Mouse (Mus musculus) common myeloid progenitor, adult 5-6 weeks (primary cell): ENCODE data around the gene Lamtor4. TPM values are rescaled to one million over a fixed set of nuclear protein-coding genes. Genes with fewer than 3 reads are reported as not detected.

ENCODE experiments used
- ATAC-seq: replicated peaks from 2 replicates; pipeline ENCODE4 v1.8.0; 2016; ENCODE audit warnings: low read depth, mild to moderate bottlenecking, moderate TSS enrichment, inconsistent platforms; ENCODE audit not compliant: poor library complexity, severe bottlenecking
- total RNA-seq: library from RNA; stranded (forward); fragments of 200-1000, 187-1606 nt; gene quantifications from 2 replicates; pipeline ENCODE4 v1.2.3, GENCODE M21; 2017

Lamtor4 gene
- total RNA-seq, 1 experiment from 2014 or later = 43.3 TPM

DNA sequence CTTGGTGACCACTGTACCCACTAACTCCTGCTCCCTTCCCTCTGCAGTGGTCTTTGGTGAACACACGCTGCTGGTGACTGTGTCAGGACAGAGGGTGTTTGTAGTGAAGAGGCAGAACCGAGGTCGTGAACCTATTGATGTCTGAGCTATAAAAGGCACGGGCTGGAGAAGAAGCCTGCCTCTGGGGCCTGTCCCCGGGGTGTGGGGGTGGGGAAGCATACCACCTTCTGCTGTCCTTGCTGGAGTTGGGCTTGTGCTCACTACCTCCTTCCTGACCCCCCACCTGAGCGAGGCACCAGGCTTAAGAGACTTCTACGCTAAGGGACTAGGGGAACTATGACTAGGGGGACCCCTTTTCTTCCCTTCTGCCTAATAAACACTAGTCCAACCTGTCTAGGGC is 3.7 kb downstream of the Lamtor4 start:
- ATAC-seq = no peak

DNA sequence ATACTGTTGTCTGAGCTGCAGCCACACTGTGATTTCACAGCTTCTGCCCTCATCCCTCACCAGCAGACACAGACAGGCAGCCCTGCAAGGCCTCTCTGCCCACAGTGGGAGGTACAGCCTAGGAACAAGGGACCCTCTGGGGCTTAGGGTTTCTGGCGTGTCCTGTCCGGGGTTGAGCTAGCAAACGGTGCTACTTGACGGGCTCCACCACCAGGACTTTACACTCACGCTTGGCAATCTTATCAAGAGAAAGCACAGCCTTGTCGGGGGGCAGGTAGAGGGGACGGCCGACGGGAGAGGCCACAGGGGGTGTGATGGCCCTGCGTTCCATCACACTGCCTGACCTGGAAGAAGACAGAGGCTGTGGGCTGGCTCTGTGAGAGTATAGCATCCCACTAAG is 4.8 kb downstream of the Lamtor4 start:
- no peak for ATAC-seq

GRCm38 (mm10) chr5:138260834-138261233 is 5.6 kb downstream of the Lamtor4 start:
- ATAC-seq = no peak

DNA sequence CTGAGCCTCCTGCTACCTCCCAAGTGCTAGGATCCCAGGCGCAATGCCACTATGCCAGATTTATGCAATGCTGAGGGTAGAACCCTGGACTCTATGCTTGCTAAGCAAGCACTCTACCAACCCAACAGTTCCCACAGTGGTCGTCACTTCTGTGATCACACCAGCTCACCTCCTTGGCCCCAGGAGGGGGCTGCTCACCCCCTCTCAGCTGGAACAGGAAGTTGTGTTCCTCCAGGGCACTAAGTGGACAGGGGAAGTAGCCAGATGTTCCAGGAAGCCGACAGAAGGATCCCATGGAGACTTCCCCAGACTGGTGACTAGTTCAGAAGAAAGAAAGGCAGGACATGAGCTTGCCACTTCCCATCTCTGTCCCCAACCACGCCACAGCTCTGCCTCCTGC is 6.7 kb downstream of the Lamtor4 start:
- ATAC-seq = 0 out of 2 replicates have a peak, but pooled peaks have one; percentile 2

- ATAC-seq = no peak
Measured at GRCm38 (mm10) chr5:138262582-138263240, 7.4 kb downstream of the Lamtor4 start.

DNA sequence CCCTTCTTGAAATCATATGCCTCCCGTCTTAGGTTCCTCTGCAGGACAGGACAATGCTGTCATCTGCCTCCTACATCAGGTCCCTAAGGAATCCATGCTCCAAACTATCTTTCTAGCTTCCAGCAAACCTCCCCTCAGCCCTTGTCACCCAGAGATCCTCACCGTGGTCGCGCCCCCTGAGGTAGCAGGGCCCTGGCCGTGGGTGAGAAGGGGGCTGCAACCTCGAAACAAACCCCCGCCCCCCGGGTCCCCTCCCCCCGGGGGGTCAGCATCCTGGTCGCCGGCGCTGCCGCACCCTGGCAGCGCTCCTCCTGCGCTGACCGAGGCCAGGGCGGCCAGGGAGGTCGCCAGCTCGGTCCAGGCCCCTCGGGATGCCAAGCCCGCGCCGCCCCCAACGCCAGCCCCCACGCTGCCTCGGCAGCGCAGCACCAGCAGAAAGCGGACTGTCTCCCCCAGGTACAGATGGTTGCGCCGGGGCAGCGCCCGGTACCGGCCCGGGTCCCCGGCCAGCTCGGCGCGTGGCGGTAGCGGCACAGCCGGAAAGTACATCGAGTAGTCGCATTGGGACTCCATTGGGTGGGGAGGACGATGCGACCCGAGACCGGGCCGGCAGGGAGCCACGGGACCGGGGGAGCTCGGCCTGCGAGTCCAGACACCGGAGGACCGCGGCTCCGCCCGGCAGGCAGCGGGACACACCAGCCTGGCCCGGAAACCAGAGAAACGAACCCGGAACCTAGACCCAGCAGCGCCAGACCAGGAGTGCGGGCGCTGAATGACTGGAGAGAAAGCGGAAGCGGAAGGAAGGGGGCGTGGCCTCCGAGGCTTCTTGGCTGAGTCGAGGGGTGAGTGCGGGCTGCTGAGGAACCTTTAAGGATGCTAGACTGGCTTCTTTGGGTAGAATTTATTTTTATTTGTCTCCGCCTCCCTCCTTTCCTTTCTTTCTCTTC is 8.3 kb downstream of the Lamtor4 start, which contains the start of gene BC037034:
BC037034 (minus strand) TSS at position 774 of the 947 bp plus-strand sequence.
- ATAC-seq = peak; percentile 79

DNA sequence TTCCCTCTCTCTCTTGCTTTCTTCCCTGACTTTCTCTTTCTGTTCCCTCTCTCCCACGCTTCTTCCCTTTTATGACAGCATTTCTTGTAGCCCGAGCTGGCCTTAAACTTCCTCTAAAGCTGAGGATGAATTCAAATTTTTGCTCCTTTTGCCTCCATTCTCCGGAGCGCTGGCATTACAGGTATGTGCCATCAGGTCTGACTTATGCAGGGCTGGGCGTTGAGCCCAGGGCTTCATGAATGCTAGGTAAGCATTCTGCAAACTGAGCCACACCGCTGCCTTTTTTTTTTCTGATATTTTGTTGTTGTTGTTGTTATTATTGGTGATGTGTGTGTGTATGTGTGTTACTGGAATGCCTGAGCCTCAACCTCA is 8.9 kb downstream of the Lamtor4 start:
- ATAC-seq = peak; percentile 9; the same call in 1 of the 2 replicates

DNA sequence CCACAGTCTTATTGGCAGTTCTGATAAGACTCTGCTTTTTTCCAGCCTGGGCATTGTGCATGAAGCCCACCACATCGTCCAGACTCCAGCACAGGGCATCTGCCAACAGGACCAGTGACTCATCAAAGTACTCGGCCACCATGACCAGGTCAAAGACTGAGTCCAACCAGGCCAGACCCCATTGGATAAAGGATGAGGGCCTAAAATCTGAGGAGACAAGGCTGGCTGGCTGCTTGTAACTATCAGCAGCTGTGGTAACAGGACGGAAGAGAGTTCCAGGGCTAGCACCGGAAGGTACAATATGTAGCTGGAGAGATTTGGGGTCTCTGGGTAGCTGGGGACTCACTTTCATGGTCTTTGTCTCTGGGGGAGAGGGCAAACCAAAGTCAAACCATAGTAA is 10.4 kb downstream of the Lamtor4 start:
- no peak for ATAC-seq

GRCm38 (mm10) chr5:138267114-138267513 is 11.8 kb downstream of the Lamtor4 start:
- ATAC-seq = no peak

GRCm38 (mm10) chr5:138268980-138269379 is 13.7 kb downstream of the Lamtor4 start:
- ATAC-seq = no peak

GRCm38 (mm10) chr5:138271232-138271631 is 15.9 kb downstream of the Lamtor4 start:
- no peak for ATAC-seq

- no peak for ATAC-seq
Measured at GRCm38 (mm10) chr5:138272409-138272923, 17.2 kb downstream of the Lamtor4 start, which contains the start of gene Gal3st4. Gene Gal3st4, minus strand, starts transcription at chr5:138272840.

DNA sequence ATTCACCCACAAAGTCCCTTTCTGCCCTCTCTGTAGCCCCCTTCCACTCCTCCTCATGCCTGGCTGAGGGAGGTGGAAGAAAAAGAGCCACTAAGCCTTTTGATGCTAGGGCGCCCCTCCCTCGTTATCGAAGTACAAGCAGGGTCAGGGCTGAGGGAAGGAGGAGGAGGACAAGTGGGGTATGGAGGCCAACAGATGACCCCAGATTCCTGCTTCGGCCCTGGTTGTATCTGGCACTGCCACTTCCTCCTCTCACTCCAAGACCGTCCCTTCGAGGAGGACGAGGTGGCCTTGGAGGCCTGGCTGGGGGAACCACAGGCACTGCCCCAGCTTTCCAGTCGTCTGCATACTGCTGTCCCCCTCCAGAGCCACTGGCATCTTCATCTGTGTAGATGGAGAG is 18.9 kb downstream of the Lamtor4 start:
- ATAC-seq = no peak

DNA sequence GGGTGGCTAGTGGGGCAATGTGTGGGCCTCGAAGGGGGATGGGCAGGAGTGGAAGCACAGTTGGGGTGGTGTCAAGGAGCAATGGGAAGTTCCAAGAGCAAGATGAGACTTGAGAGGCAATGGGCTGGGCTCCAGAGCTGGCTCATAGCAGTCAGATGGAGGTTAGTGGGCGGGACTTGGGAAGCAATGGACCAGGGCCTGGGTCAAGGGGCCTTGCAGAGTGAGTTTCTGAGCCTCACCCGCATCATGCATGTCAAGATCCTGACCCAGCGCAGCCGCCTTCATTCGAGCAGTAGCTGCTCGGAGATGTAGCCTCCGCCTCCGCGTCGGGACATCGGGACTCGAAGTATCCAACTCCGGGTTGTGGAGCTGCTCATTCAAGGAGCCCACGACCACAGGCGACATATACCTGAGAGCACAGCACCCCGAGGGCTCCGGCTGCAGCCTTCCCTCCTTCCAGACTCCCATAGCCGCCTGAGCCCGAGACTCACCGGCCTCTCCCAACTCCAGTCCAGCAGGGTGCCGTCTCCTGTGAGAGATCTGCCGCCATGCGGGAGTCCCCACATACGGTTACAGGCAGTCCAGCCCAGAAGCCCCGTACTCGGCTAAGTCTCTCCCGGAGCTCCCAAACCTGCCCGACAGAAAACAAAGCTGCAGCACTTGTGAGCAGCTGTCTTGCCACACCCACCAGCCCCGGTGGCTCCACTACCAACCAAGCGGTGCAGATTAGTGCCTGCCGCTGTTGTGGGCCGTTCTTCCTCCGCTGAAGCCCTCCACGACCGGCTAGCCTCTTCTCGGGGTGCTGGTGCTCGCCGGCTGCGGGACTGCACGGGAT is 20.2 kb downstream of the Lamtor4 start:
- ATAC-seq = no peak

GRCm38 (mm10) chr5:138277994-138278393 is 22.7 kb downstream of the Lamtor4 start:
- no peak for ATAC-seq

- ATAC-seq = peak; percentile 95
Measured at GRCm38 (mm10) chr5:138279585-138280424, 24.5 kb downstream of the Lamtor4 start, which contains the start of the genes Gm43720, Gpc2 and Stag3. Gene Gm43720, minus strand, starts transcription at chr5:138279958. Gene Gpc2, minus strand, starts transcription at chr5:138280005. Gene Stag3, plus strand, starts transcription at chr5:138280240.

DNA sequence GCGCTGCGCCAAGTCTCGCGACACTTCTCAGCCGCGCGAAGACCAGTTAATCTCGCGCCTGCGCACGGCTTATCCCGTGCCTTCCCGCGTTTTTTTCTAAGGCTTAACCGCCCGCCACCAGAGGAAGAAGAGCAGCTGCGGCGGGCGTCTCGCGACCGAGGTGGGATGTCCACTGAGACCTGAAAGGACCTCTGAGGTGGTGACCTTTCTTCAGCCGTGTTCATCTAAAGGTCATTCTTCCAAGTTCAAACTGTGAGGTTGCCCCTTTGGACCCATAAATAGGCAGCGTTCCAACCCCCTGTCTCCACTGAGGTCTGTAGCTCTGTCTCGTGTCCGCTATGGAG is 25.1 kb downstream of the Lamtor4 start:
- no peak for ATAC-seq

DNA sequence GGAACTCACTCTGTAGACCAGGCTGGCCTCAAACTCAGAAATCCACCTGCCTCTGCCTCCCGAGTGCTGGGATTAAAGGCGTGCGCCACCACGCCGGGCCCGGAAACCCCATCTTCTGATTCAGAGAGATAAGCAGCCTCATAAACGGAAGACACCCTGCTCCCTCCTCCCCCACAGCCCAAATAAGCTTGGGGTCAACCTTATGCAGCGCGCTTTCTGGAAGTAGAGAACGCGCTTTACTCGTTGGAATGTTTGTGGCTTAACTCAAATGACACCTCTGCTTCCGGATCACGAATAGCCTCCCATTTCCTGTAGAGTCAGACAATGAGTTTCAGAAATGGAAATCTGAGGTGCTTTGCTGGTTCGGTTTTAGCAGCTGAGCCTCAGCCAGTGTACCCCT is 25.5 kb downstream of the Lamtor4 start:
- ATAC-seq = no peak

GRCm38 (mm10) chr5:138281798-138282197 is 26.5 kb downstream of the Lamtor4 start:
- ATAC-seq = no peak
